Mouse (Mus musculus): ENCODE results near the gene Ephx1. TPM values are rescaled to one million over a fixed set of nuclear protein-coding genes. Genes with fewer than 3 reads are reported as not detected.
"Not testable (repeated sequence)": the region's sequence is repeated elsewhere in the genome, so short reads cannot be mapped to it uniquely, and the experiment has no call there.

Gene Ephx1
- polyA plus RNA-seq, 1 experiment = 5.1 TPM

- DNase-seq (ENCODE audit: low read depth) = peak; percentile 23
- TF ChIP-seq POLR2A (IDR thresholded peaks at IDR 0.05; ENCODE audit: borderline replicate concordance, extremely low read depth, insufficient read depth, insufficient read length, poor library complexity, severe bottlenecking) = no peak
- TF ChIP-seq CTCF (IDR thresholded peaks at IDR 0.05; ENCODE audit: borderline replicate concordance, extremely low read depth, insufficient read depth, insufficient read length) = no peak
These were observed 20.1 kb downstream of the Ephx1 start for GRCm38 (mm10) chr1:181000501-181001092.

GRCm38 (mm10) chr1:180992142-180992541 lies 28.6 kb downstream of the Ephx1 start:
- TF ChIP-seq CTCF (IDR thresholded peaks at IDR 0.05; ENCODE audit: borderline replicate concordance, extremely low read depth, insufficient read depth, insufficient read length) (peak; percentile 59), POLR2A (IDR thresholded peaks at IDR 0.05; ENCODE audit: borderline replicate concordance, extremely low read depth, insufficient read depth, insufficient read length, poor library complexity, severe bottlenecking) (no peak)
- DNase-seq (ENCODE audit: low read depth) = peak; percentile 69

- TF ChIP-seq CTCF (IDR thresholded peaks at IDR 0.05; ENCODE audit: borderline replicate concordance, extremely low read depth, insufficient read depth, insufficient read length) (no peak), POLR2A (IDR thresholded peaks at IDR 0.05; ENCODE audit: borderline replicate concordance, extremely low read depth, insufficient read depth, insufficient read length, poor library complexity, severe bottlenecking) (no peak)
- DNase-seq (ENCODE audit: low read depth) = no peak
These were observed 30.0 kb downstream of the Ephx1 start for GRCm38 (mm10) chr1:180990671-180991070.

GRCm38 (mm10) chr1:180987759-180988158 lies 32.9 kb downstream of the Ephx1 start:
- TF ChIP-seq CTCF (IDR thresholded peaks at IDR 0.05; ENCODE audit: borderline replicate concordance, extremely low read depth, insufficient read depth, insufficient read length) = peak; percentile 99
- no peak for TF ChIP-seq POLR2A (IDR thresholded peaks at IDR 0.05; ENCODE audit: borderline replicate concordance, extremely low read depth, insufficient read depth, insufficient read length, poor library complexity, severe bottlenecking)
- DNase-seq (ENCODE audit: low read depth) = peak; percentile 83

GRCm38 (mm10) chr1:180986701-180987100 lies 34.0 kb downstream of the Ephx1 start:
- TF ChIP-seq CTCF (IDR thresholded peaks at IDR 0.05; ENCODE audit: borderline replicate concordance, extremely low read depth, insufficient read depth, insufficient read length) = no peak
- DNase-seq (ENCODE audit: low read depth) = no peak

GRCm38 (mm10) chr1:180981298-180982046 lies 39.2 kb downstream of the Ephx1 start:
- DNase-seq (ENCODE audit: low read depth) = not testable (repeated sequence)

- no peak for TF ChIP-seq CTCF (IDR thresholded peaks at IDR 0.05; ENCODE audit: borderline replicate concordance, extremely low read depth, insufficient read depth, insufficient read length)
- TF ChIP-seq POLR2A (IDR thresholded peaks at IDR 0.05; ENCODE audit: borderline replicate concordance, extremely low read depth, insufficient read depth, insufficient read length, poor library complexity, severe bottlenecking) = no peak
- DNase-seq (ENCODE audit: low read depth) = no peak
These were observed 40.2 kb downstream of the Ephx1 start for GRCm38 (mm10) chr1:180980464-180980863.

GRCm38 (mm10) chr1:180979484-180980251 lies 41.0 kb downstream of the Ephx1 start:
- TF ChIP-seq CTCF (IDR thresholded peaks at IDR 0.05; ENCODE audit: borderline replicate concordance, extremely low read depth, insufficient read depth, insufficient read length) (no peak), POLR2A (IDR thresholded peaks at IDR 0.05; ENCODE audit: borderline replicate concordance, extremely low read depth, insufficient read depth, insufficient read length, poor library complexity, severe bottlenecking) (no peak)
- no peak for DNase-seq (ENCODE audit: low read depth)

GRCm38 (mm10) chr1:180976110-180976679 lies 44.5 kb downstream of the Ephx1 start:
- DNase-seq (ENCODE audit: low read depth) = no peak
- no peak for TF ChIP-seq POLR2A (IDR thresholded peaks at IDR 0.05; ENCODE audit: borderline replicate concordance, extremely low read depth, insufficient read depth, insufficient read length, poor library complexity, severe bottlenecking)
- TF ChIP-seq CTCF (IDR thresholded peaks at IDR 0.05; ENCODE audit: borderline replicate concordance, extremely low read depth, insufficient read depth, insufficient read length) = peak; percentile 60

GRCm38 (mm10) chr1:180974126-180974746 lies 46.5 kb downstream of the Ephx1 start:
- peak; percentile 62 for DNase-seq (ENCODE audit: low read depth)
- TF ChIP-seq CTCF (IDR thresholded peaks at IDR 0.05; ENCODE audit: borderline replicate concordance, extremely low read depth, insufficient read depth, insufficient read length) (peak; percentile 69; the same call in 1 of the 2 replicates), POLR2A (IDR thresholded peaks at IDR 0.05; ENCODE audit: borderline replicate concordance, extremely low read depth, insufficient read depth, insufficient read length, poor library complexity, severe bottlenecking) (no peak)

GRCm38 (mm10) chr1:180972941-180973340 lies 47.8 kb downstream of the Ephx1 start:
- TF ChIP-seq CTCF (IDR thresholded peaks at IDR 0.05; ENCODE audit: borderline replicate concordance, extremely low read depth, insufficient read depth, insufficient read length) (no peak), POLR2A (IDR thresholded peaks at IDR 0.05; ENCODE audit: borderline replicate concordance, extremely low read depth, insufficient read depth, insufficient read length, poor library complexity, severe bottlenecking) (no peak)
- DNase-seq (ENCODE audit: low read depth) = no peak
